Mouse (Mus musculus) megakaryocyte, embryonic 14.5 days (primary cell): Measurements from ENCODE around the gene Gm10273.

Source experiments
- FLI1 ChIP-seq: IDR thresholded peaks from 2 replicates; pipeline ENCODE4 v1.6.1; 2012; ENCODE audit warnings: low read length, inconsistent platforms, mixed read lengths
- GATA1 ChIP-seq: IDR thresholded peaks from 3 replicates; pipeline ENCODE4 v1.6.1; 2012; ENCODE audit warnings: mixed read lengths, low read length, inconsistent platforms, borderline replicate concordance

DNA sequence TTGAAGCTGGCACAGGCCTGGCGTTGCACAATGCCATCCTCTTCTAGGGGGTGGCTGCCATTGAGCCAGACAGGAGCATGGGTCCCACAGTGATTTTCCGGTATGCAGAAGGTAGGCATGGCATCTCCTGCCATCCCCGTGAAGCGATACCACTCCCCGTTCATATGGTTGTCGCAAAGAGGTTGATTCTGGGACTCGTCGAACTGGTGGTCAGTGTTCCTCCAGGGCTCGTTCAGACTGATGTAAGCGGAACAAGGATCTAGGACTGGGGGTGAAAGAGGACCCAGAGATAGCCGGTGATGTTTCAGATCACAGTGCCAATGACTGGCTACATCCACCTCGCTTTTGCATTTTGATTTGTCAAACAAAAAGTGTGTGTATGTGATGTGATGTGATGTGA lies 43.2 kb downstream of the Gm10273 start:
- TF ChIP-seq GATA1 (no peak), FLI1 (no peak)
